Mouse (Mus musculus) urinary bladder, postnatal 4 days (tissue): ENCODE data around the gene Eif5a.
"Not testable (repeated sequence)": the region's sequence is repeated elsewhere in the genome, so short reads cannot be mapped to it uniquely, and the experiment has no call there.

Experiments
- DNase-seq, 2 experiments: peaks; one replicate each; pipeline ENCODE4 v3.0.0; 2021 to 2022; ENCODE audit warnings: low spot score in 2 of 2

Gene Eif5a

DNA sequence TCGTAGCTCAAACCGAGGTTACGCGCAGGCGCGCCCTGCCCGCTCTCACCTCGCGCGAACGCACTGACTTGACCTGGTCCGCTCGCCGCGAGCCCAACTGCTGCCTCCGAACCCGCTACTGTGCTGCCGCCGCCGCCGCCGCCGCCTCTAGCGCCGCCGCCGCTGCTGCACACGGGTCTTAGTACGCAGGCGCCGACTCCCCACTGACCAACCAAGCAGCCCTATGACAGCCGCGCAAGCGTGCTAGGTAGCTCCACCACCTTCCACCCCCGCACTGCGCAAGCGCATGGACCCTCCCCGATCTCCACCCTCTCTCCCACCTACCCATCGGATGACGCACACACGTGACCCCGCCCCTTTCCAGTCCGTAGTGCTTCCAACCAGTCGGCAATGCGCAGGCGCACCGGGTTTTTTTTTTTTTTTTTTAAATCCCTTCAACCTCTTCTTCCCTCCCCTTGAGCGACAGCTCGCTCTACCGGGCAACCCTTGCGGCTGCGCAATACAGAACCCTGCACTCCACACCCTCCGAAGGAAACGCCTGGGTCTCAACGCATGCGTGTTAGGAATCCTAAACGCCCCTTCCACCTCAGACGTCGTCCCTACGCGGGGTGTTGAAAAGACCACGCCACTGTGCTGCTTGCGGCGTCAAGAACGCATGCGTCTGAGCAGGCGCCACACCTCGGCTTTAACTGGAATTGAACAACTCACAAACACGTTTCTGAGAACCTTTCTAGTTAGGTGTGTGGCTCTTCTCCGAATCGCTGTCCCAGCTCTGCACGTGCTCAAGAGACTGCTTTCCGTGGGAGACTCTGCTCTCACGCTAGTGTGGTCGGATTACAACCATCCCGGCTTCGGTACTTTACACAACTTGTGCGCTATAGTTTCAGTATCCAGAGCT lies at the start of gene Eif5a:
Gene Eif5a (minus strand): TSS at position 845 of the 898 bp plus-strand sequence.
- peak; percentile 100 for DNase-seq

DNA sequence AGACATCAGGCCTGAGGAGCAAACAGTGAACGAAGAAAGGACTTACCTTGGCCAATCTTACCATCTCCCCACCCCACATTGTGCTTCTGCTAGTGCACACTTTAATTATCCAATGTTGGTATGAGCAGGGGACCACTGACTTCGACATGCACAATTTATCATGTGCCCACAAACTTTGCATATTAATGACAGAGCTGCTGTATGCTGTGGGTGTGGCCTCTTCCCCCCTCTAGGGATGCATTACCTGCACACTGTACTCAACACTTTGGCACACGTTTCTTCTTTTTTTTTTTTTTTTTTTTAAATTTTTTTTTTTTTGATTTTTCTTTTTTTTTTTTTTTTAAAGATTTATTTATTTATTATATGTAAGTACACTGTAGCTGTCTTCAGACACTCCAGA lies 49.0 kb upstream of the Eif5a start:
- no peak for DNase-seq

- no peak for DNase-seq
These were observed 48.5 kb upstream of the Eif5a start for GRCm38 (mm10) chr11:69970222-69970621.

DNA sequence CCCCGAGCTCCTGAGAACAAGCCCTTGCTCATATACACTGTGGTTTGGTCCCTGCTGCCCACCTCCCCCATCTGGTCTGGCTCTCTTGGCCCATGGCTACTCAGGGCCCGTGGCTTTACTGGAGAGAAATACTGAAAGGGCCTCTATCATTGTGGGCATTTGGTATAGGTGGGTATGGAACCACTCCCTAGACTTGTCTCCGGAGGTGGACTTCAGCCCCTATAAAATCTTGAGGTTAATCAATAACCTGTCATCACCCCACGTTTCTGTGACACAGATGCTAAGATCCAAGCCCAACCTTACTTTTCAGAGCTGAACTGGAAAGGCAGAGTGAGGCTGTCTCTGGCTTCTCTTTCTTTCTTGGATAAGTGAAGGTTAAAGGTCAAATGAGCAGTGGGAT lies 47.0 kb upstream of the Eif5a start:
- DNase-seq, result no peak

- DNase-seq, result no peak
These were observed 45.2 kb upstream of the Eif5a start for GRCm38 (mm10) chr11:69966860-69967517.

- DNase-seq, result peak in 1 of 2 experiments; percentile 45
These were observed 44.5 kb upstream of the Eif5a start for GRCm38 (mm10) chr11:69966006-69966859.

DNA sequence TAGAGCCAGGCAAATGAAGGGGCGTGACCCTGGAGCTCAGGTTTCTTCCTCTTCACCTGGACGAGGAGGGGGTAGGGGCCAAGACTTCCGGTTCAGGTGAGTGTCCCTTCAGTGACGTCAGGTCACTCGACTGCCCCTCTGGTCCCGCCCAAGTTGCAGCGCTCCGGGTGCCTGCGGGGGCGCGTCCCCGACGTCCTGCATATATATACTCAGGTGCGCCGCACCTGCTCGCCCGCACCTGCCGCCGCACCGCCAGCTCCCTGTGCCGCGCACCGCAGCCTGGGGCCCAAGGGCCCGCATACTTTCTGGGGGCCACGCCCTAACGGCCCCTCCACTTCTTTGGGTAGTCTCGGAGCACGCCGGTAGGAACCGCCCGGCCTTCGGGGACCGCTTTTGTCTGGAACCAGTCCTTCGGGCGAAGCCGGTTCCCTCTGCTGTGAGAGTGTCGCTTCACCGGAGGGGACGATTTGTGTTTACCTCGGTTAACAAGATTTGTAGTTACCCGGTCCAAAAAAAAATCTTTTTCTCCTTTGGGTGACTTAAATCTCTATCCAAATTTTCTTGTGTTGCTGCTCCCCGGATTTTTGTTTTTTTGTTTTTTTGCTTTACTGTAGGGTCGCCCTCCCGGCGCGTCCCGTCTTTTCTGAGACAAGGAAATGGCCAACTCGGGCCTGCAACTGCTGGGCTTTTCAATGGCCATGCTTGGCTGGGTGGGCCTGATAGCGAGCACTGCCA lies 43.7 kb upstream of the Eif5a start:
- peak in 1 of 2 experiments; percentile 58 for DNase-seq

GRCm38 (mm10) chr11:69964650-69965270 lies 43.0 kb upstream of the Eif5a start, which contains the start of gene Cldn7:
TSS of gene Cldn7 (plus strand) at chr11:69964779.
- DNase-seq, result no peak

DNA sequence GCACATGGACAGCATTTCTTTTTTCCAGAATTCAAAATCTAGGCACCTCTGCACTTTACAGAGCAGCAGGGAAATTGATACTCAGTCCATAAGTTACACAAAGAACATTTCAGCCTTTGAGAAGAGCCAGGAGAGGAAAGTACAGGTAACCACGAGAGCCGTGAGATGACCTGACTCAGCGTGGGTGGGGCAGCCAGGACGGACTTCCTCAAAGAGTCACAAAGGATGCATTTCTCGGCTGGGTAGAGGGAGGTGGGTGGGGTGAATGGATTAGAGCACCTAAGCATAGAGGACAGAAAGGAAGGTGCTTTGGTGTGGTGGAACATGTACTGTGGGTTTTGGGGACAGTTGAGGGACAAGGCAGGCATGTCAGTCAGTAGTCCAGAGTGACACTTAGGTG lies 40.1 kb upstream of the Eif5a start:
- no peak for DNase-seq

DNA sequence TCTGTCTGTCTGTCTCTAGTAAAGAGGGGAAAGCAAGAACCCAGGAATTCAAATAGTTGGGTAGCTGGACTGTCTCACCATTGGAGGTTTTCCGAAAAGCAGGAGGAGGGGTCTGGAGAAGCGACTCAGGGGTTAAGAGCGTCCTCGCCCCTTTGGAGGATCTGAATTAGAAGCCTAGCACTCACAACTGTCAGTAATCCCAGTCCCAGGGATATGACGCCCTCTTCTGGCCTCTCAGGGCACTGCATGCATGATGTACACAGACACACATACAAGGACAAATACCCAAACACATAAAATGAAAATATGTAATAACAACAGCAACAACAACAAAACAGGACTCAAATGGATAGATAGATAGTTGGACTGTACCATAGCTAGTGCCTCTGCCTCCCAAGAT lies 38.9 kb upstream of the Eif5a start:
- DNase-seq, result no peak

GRCm38 (mm10) chr11:69956218-69956617 lies 34.5 kb upstream of the Eif5a start:
- DNase-seq, result no peak

GRCm38 (mm10) chr11:69955618-69956017 lies 33.9 kb upstream of the Eif5a start:
- DNase-seq, result not testable (repeated sequence)

DNA sequence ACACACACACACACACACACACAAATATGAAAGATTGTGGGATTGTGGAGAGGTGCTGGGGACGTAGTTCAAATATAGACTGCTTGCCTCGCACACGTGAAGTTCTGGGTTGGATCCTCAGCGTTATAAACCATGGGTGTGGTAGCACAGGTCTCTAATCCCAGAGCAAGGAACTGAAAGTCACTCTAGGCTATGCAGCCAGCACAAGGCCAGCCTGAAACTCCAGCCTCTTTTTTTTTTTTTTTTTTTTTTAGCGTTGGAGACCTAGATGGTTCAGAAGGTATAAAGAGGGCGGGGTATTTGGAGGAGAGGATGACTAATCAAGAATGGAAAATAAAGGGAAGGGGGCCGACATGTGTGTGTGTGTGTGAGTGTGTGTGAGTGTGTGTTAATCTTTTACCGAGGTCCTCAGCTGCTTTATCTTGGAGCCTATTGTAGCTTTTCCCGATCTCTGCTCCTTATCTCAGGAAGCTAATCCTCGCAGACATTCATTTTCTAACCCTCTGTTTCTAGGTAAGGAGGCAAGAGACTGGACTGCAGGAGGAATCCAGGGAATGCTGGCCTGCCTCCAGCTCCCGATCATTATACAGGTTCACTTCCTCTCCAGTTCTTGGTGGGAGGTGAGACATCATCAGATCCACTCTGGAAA lies 31.6 kb upstream of the Eif5a start:
- DNase-seq, result no peak

- no peak for DNase-seq
These were observed 30.5 kb upstream of the Eif5a start for GRCm38 (mm10) chr11:69952274-69952673.

GRCm38 (mm10) chr11:69950807-69951459 lies 29.2 kb upstream of the Eif5a start:
- DNase-seq, result no peak

GRCm38 (mm10) chr11:69948763-69949150 lies 27.0 kb upstream of the Eif5a start:
- DNase-seq, result peak; percentile 79 to 86

- DNase-seq, result peak; percentile 93 to 96
These were observed 26.5 kb upstream of the Eif5a start, which contains the start of gene Slc2a4 for GRCm38 (mm10) chr11:69948066-69948762. TSS of gene Slc2a4 (minus strand) at chr11:69948188.

DNA sequence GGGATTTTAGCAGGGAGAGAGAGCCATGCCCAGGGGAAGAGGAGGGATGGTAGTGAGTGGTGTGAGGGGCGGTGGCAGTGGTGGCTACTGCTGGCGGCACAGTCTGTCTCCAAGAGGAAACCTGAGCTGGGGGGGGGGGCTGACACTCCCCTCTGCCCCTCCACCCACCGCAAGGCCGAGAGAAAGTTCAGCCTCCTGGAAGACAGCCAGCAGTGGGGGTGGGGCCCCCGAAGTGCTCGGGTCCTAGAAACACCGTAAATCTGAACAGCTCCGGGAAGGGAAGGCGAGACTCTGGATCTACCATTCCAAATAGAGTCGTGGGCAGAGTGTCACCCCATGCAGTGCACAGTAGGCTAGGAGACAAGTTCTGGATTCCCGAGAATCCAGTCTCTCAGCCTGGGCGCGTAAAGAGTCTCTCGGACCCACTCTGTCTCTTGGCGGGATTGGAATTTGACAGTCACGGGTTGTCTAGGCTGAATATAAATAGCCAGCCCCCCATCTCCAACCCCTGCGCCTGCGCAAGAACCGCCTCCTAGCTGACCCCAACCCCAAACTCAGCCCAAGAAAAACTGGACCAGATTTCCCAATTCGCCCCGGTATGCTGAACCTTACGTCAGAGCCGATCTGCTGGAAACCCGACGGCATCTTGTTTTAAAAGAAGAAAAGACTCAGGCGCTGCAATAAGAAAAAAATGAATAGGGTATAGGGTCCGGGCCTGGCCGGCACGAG lies 25.7 kb upstream of the Eif5a start:
- DNase-seq, result peak in 1 of 2 experiments; percentile 55
